Mouse (Mus musculus) ES-E14 (cell line): ENCODE data around the gene Nbdy. TPM values are rescaled to one million over a fixed set of nuclear protein-coding genes. Genes with fewer than 3 reads are reported as not detected.

Experiments
- DNase-seq: peaks from one replicate; pipeline ENCODE4 v3.0.0-alpha.2; 2013; ENCODE audit warnings: low read depth, low spot score
- H3K27ac ChIP-seq: 2 replicates; pipeline ENCODE4 v1.5.1; 2012; ENCODE audit warnings: low read depth, mild to moderate bottlenecking, low read length, moderate library complexity, mixed read lengths; ENCODE audit not compliant: poor library complexity, insufficient read depth, severe bottlenecking
- H3K36me3 ChIP-seq: 2 replicates; pipeline ENCODE4 v1.6.1; 2012; ENCODE audit warnings: mild to moderate bottlenecking, low read length, moderate library complexity, mixed read lengths; ENCODE audit not compliant: control insufficient read depth, poor library complexity, insufficient read depth, severe bottlenecking
- H3K4me1 ChIP-seq, 2 experiments: fragments of 150-350 bp in 1 of 2; sonication (generic) in 1 of 2; 2 replicates each; pipeline ENCODE4 v1.6.1; 2012; ENCODE audit warnings: low read length in 2 of 2, mild to moderate bottlenecking in 1 of 2, mixed read lengths in 1 of 2; ENCODE audit not compliant: control insufficient read depth in 2 of 2, insufficient read depth in 2 of 2, poor library complexity in 1 of 2
- H3K4me3 ChIP-seq, 2 experiments: fragments of 150-350 bp in 1 of 2; sonication (generic) in 1 of 2; 2 replicates each; pipeline ENCODE4 v1.5.1; 2012; ENCODE audit warnings: low read length in 2 of 2, low read depth in 1 of 2, mild to moderate bottlenecking in 1 of 2, mixed read lengths in 1 of 2; ENCODE audit not compliant: insufficient read depth in 1 of 2, poor library complexity in 1 of 2, severe bottlenecking in 1 of 2
- H3K9ac ChIP-seq: 2 replicates; pipeline ENCODE4 v1.6.1; 2012; ENCODE audit warnings: low read depth, mild to moderate bottlenecking, low read length, mixed read lengths; ENCODE audit not compliant: poor library complexity, insufficient read depth, severe bottlenecking
- H3K9me3 ChIP-seq: fragments of 150-350 bp; sonication (generic); 2 replicates; pipeline ENCODE4 v1.6.1; 2012; ENCODE audit warnings: low read depth, mild to moderate bottlenecking, low read length; ENCODE audit not compliant: control insufficient read depth, insufficient read depth
- CHD2 ChIP-seq: IDR thresholded peaks from 2 replicates; pipeline ENCODE4 v1.6.1; 2014; ENCODE audit warnings: mild to moderate bottlenecking, low read depth, low read length, inconsistent platforms
- HCFC1 ChIP-seq: IDR thresholded peaks from 2 replicates; pipeline ENCODE4 v1.6.1; 2012; ENCODE audit warnings: low read length, inconsistent platforms, borderline replicate concordance; ENCODE audit not compliant: insufficient read depth
- MAFK ChIP-seq: IDR thresholded peaks from 2 replicates; pipeline ENCODE4 v1.6.1; 2014; ENCODE audit warnings: mild to moderate bottlenecking, low read depth, low read length, inconsistent platforms; ENCODE audit not compliant: insufficient read depth
- ZC3H11A ChIP-seq: IDR thresholded peaks from 2 replicates; pipeline ENCODE4 v1.6.1; 2012; ENCODE audit warnings: low read depth, mild to moderate bottlenecking, inconsistent platforms, low read length, borderline replicate concordance
- ZNF384 ChIP-seq: IDR thresholded peaks from 2 replicates; pipeline ENCODE4 v1.6.1; 2012; ENCODE audit warnings: low read depth, low read length, inconsistent platforms
- in situ Hi-C, 2 experiments: fragments of 600-800 bp; cut with MboI; formaldehyde crosslinking; loops; one replicate each; pipeline ENCODE4 v1.15.1; 2025; ENCODE audit warnings: low sequenced_read_pairs in 2 of 2, inconsistent platforms in 1 of 2; ENCODE audit not compliant: unreplicated experiment in 2 of 2
- total RNA-seq: library from RNA; depleted of rRNA; stranded (reverse); fragments of 300-350 nt; gene quantifications from 2 replicates; pipeline ENCODE4 v1.2.3, GENCODE M21; 2012; rRNA removed

Nbdy gene
- 15.8 and 18.1 TPM in 2 replicates for total RNA-seq

- in situ Hi-C loops: loop anchor here in 1 of 2 experiments (25.0 kb wide), 2 partner anchors 136 to 336 kb away; no protein-coding TSS in a partner anchor
- H3K9me3 ChIP-seq: no peaks in the 10 kb centered on the region
- TF ChIP-seq ZC3H11A (no peak), HCFC1 (no peak), CHD2 (no peak), MAFK (no peak), ZNF384 (peak; percentile 76)
- H3K36me3 ChIP-seq: peaks cover 2% of the 10 kb centered on the region; the same call in 1 of the 2 replicates
- H3K9ac ChIP-seq: peak within 1 kb of the TSS; percentile 86
- DNase-seq: no peak
- peak within 1 kb of the TSS; percentile 84 to 94 for H3K4me3 ChIP-seq
- H3K27ac ChIP-seq: peak within 1 kb of the TSS; percentile 63
- H3K4me1 ChIP-seq: no peaks in the 10 kb centered on the region
These were observed at the start of gene Nbdy for GRCm38 (mm10) chrX:153723110-153723916. Gene Nbdy (plus strand): TSS chrX:153723590.

GRCm38 (mm10) chrX:153695782-153696395 is 27.5 kb upstream of the Nbdy start, which contains the start of gene Kctd12b:
Gene Kctd12b (minus strand): TSS chrX:153696391.
- no peak for DNase-seq
- no peak within 1 kb of the TSS for H3K27ac ChIP-seq
- no peaks in the 10 kb centered on the region for H3K9me3 ChIP-seq
- no peak within 1 kb of the TSS for H3K9ac ChIP-seq
- H3K36me3 ChIP-seq: no peaks in the 10 kb centered on the region
- TF ChIP-seq MAFK (no peak), CHD2 (no peak), ZC3H11A (no peak), ZNF384 (no peak), HCFC1 (no peak)
- no peaks in the 10 kb centered on the region for H3K4me1 ChIP-seq
- no peak within 1 kb of the TSS for H3K4me3 ChIP-seq
- in situ Hi-C loops: no loop called here

GRCm38 (mm10) chrX:153700463-153700862 is 22.9 kb upstream of the Nbdy start:
- H3K36me3 ChIP-seq: no peaks in the 10 kb centered on the region
- H3K4me1 ChIP-seq: no peaks in the 10 kb centered on the region
- no peak overlapping the region for H3K4me3 ChIP-seq
- no peak for DNase-seq
- H3K27ac ChIP-seq: no peak overlapping the region
- TF ChIP-seq ZNF384 (no peak), HCFC1 (no peak), CHD2 (no peak), MAFK (no peak), ZC3H11A (no peak)
- H3K9me3 ChIP-seq: no peaks in the 10 kb centered on the region
- in situ Hi-C loops: loop anchor here in 1 of 2 experiments (25.0 kb wide), 2 partner anchors 113 to 313 kb away; no protein-coding TSS in a partner anchor
- H3K9ac ChIP-seq: no peak overlapping the region

GRCm38 (mm10) chrX:153707735-153708134 is 15.7 kb upstream of the Nbdy start:
- no peak overlapping the region for H3K27ac ChIP-seq
- H3K4me3 ChIP-seq: no peak overlapping the region
- no peak for DNase-seq
- in situ Hi-C loops: loop anchor here in 1 of 2 experiments (25.0 kb wide), 2 partner anchors 120 to 320 kb away; no protein-coding TSS in a partner anchor
- H3K9ac ChIP-seq: no peak overlapping the region
- H3K9me3 ChIP-seq: no peaks in the 10 kb centered on the region
- TF ChIP-seq HCFC1: no peak
- no peak for TF ChIP-seq CHD2
- no peak for TF ChIP-seq ZNF384
- no peak for TF ChIP-seq MAFK
- TF ChIP-seq ZC3H11A: no peak
- no peaks in the 10 kb centered on the region for H3K4me1 ChIP-seq
- no peaks in the 10 kb centered on the region for H3K36me3 ChIP-seq
